Mouse (Mus musculus) heart, postnatal 4 days (tissue): ENCODE measurements around the gene Zcchc13. TPM values are rescaled to one million over a fixed set of nuclear protein-coding genes. Genes with fewer than 3 reads are reported as not detected.

Experiments
- DNase-seq: peaks from one replicate; pipeline ENCODE4 v3.0.0; 2021
- total RNA-seq, 2 experiments: library from RNA; stranded (reverse); gene quantifications; 2 replicates each; pipeline ENCODE4 v1.2.3; 2021

Gene Zcchc13
- not detected for total RNA-seq

- no peak for DNase-seq
Measured at GRCm38 (mm10) chrX:103630303-103630702, at the start of gene Zcchc13. Gene Zcchc13 (plus strand): TSS chrX:103630586.

GRCm38 (mm10) chrX:103584262-103584661 is 46.1 kb upstream of the Zcchc13 start:
- no peak for DNase-seq

GRCm38 (mm10) chrX:103592056-103592455 is 38.3 kb upstream of the Zcchc13 start:
- no peak for DNase-seq

GRCm38 (mm10) chrX:103602553-103602952 is 27.8 kb upstream of the Zcchc13 start:
- no peak for DNase-seq

GRCm38 (mm10) chrX:103604211-103604610 is 26.2 kb upstream of the Zcchc13 start:
- no peak for DNase-seq

- no peak for DNase-seq
Measured at GRCm38 (mm10) chrX:103605473-103605872, 24.9 kb upstream of the Zcchc13 start.

- peak; percentile 12 for DNase-seq
Measured at GRCm38 (mm10) chrX:103610401-103610800, 20.0 kb upstream of the Zcchc13 start.

GRCm38 (mm10) chrX:103611462-103611861 is 18.9 kb upstream of the Zcchc13 start:
- DNase-seq = no peak

GRCm38 (mm10) chrX:103614700-103615233 is 15.6 kb upstream of the Zcchc13 start:
- no peak for DNase-seq

GRCm38 (mm10) chrX:103615453-103615852 is 14.9 kb upstream of the Zcchc13 start:
- no peak for DNase-seq

GRCm38 (mm10) chrX:103616162-103616535 is 14.2 kb upstream of the Zcchc13 start:
- peak; percentile 56 for DNase-seq

- peak; percentile 86 for DNase-seq
Measured at GRCm38 (mm10) chrX:103616536-103617404, 13.6 kb upstream of the Zcchc13 start.

- no peak for DNase-seq
Measured at GRCm38 (mm10) chrX:103617405-103618095, 12.8 kb upstream of the Zcchc13 start.

- DNase-seq = no peak
Measured at GRCm38 (mm10) chrX:103621799-103622198, 8.6 kb upstream of the Zcchc13 start.

- peak; percentile 97 for DNase-seq
Measured at GRCm38 (mm10) chrX:103622260-103622934, 8.0 kb upstream of the Zcchc13 start.

- peak; percentile 30 for DNase-seq
Measured at GRCm38 (mm10) chrX:103622935-103623280, 7.5 kb upstream of the Zcchc13 start.

GRCm38 (mm10) chrX:103623411-103623845 is 7.0 kb upstream of the Zcchc13 start:
- DNase-seq = peak; percentile 14

GRCm38 (mm10) chrX:103624426-103625168 is 5.8 kb upstream of the Zcchc13 start:
- no peak for DNase-seq

- no peak for DNase-seq
Measured at GRCm38 (mm10) chrX:103628890-103629289, 1.5 kb upstream of the Zcchc13 start.

GRCm38 (mm10) chrX:103633895-103634294 is 3.5 kb downstream of the Zcchc13 start:
- no peak for DNase-seq

GRCm38 (mm10) chrX:103636021-103636420 is 5.6 kb downstream of the Zcchc13 start:
- DNase-seq = no peak

GRCm38 (mm10) chrX:103638566-103638965 is 8.2 kb downstream of the Zcchc13 start:
- no peak for DNase-seq
